Comparison of ENCODE assay signal across 8 mouse cellular contexts in the genomic region with DNA sequence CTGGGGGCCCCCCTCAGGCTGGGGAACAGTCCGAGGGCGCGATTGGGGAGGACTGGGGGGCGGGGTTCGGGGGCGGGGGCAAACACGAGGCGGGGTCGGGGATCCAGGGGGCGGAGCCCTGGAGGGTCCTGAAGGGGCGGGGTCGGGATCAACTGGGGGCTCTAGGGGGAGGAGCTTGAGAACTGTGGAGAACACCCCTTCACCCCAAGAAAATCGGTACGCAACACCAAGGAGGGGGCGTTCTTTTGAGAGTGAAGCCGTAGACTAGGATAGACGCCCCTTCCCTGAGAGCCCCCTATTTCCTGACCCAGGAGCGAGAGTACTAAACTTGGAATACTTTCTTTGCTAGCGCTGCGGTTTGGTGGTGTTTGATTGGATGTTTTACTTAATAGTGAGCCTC. TPM values are rescaled to one million over a fixed set of nuclear protein-coding genes. Genes with fewer than 3 reads are reported as not detected.
DNase-seq lines count a peak whose midpoint lies in the region; ATAC-seq and TF ChIP-seq lines count a peak whose summit lies in the region.

No protein-coding gene starts in this region.

- H3K27me3 ChIP-seq in lung, embryonic 14.5 days (ENCODE audit: insufficient read depth, low read length), result no peaks in the 10 kb centered on the region
- no peaks in the 10 kb centered on the region for H3K27me3 ChIP-seq in embryonic facial prominence, embryonic 13.5 days
- 0 out of 2 replicates have a peak, but pooled peaks cover 3% of the 10 kb centered on the region for H3K27me3 ChIP-seq in hindbrain, embryonic 16.5 days (replicated peaks; ENCODE audit: control insufficient read depth, insufficient read depth, low read length)
- H3K27me3 ChIP-seq in midbrain, embryonic 15.5 days (replicated peaks), result no peaks in the 10 kb centered on the region

- peak overlapping the region; percentile 56 for H3K4me3 ChIP-seq in lung, embryonic 14.5 days (ENCODE audit: low read depth, low read length)
- peak overlapping the region; percentile 53 for H3K4me3 ChIP-seq in embryonic facial prominence, embryonic 13.5 days
- H3K4me3 ChIP-seq in hindbrain, embryonic 16.5 days (ENCODE audit: low read length), result peak overlapping the region; percentile 60
- peak overlapping the region; percentile 56 for H3K4me3 ChIP-seq in midbrain, embryonic 15.5 days

- peaks cover 5% of the 10 kb centered on the region for H3K4me1 ChIP-seq in lung, embryonic 14.5 days (ENCODE audit: insufficient read depth)
- peaks cover 57% of the 10 kb centered on the region for H3K4me1 ChIP-seq in embryonic facial prominence, embryonic 13.5 days
- peaks cover 30% of the 10 kb centered on the region for H3K4me1 ChIP-seq in hindbrain, embryonic 16.5 days (ENCODE audit: control insufficient read depth, insufficient read depth, low read depth, low read length)
- H3K4me1 ChIP-seq in midbrain, embryonic 15.5 days, result peaks cover 49% of the 10 kb centered on the region

- peak; percentile 14 for ATAC-seq in lung, embryonic 14.5 days (ENCODE audit: insufficient read depth)
- ATAC-seq in embryonic facial prominence, embryonic 13.5 days (ENCODE audit: insufficient number of reproducible peaks, insufficient read depth, low FRiP score, low TSS enrichment, low read depth), result 0 out of 2 replicates have a peak, but pooled peaks have one; percentile 6
- peak; percentile 2 for ATAC-seq in hindbrain, embryonic 16.5 days
- peak; percentile 53 for ATAC-seq in midbrain, embryonic 15.5 days (replicated peaks)

- peak overlapping the region; percentile 72 for H3K4me2 ChIP-seq in lung, embryonic 14.5 days
- peak overlapping the region; percentile 66 for H3K4me2 ChIP-seq in embryonic facial prominence, embryonic 13.5 days
- H3K4me2 ChIP-seq in hindbrain, embryonic 16.5 days (ENCODE audit: low read length), result peak overlapping the region; percentile 57
- peak overlapping the region; percentile 74 for H3K4me2 ChIP-seq in midbrain, embryonic 15.5 days

- peaks cover 54% of the 10 kb centered on the region for H3K36me3 ChIP-seq in lung, embryonic 14.5 days (ENCODE audit: insufficient read depth)
- peaks cover 50% of the 10 kb centered on the region for H3K36me3 ChIP-seq in embryonic facial prominence, embryonic 13.5 days
- H3K36me3 ChIP-seq in hindbrain, embryonic 16.5 days (ENCODE audit: control insufficient read depth, insufficient read depth, low read length), result peaks cover 21% of the 10 kb centered on the region
- peaks cover 18% of the 10 kb centered on the region for H3K36me3 ChIP-seq in midbrain, embryonic 15.5 days (replicated peaks)

- DNase-seq in lung, embryonic 14.5 days, result peak; percentile 73
- DNase-seq in lung, postnatal 10 days, result no peak
- no peak for DNase-seq in T-cell, adult 2 months (ENCODE audit: low spot score)
- no peak for DNase-seq in frontal cortex, postnatal 25 days (ENCODE audit: low spot score in 2 of 2)
- no peak for DNase-seq in kidney, adult 18-20 months

- 2% methylated on average over 20 of the region's 20 CpGs for WGBS in lung, embryonic 14.5 days
- under 1% methylated on average over 18 of the region's 20 CpGs for WGBS in embryonic facial prominence, embryonic 13.5 days
- under 1% methylated on average over 20 of the region's 20 CpGs for WGBS in hindbrain, embryonic 16.5 days
- under 1% methylated on average over 14 of the region's 20 CpGs for WGBS in midbrain, embryonic 15.5 days

- H3K9ac ChIP-seq in lung, embryonic 14.5 days, result peak overlapping the region; percentile 62
- peak overlapping the region; percentile 64 for H3K9ac ChIP-seq in embryonic facial prominence, embryonic 13.5 days
- peak overlapping the region; percentile 75 for H3K9ac ChIP-seq in hindbrain, embryonic 16.5 days (ENCODE audit: low read depth, low read length)
- peak overlapping the region; percentile 45 for H3K9ac ChIP-seq in midbrain, embryonic 15.5 days

- TF ChIP-seq CTCF in lung, embryonic 14.5 days (IDR thresholded peaks at IDR 0.05; ENCODE audit: low read depth), result no peak

- H3K9me3 ChIP-seq in lung, embryonic 14.5 days (ENCODE audit: low read depth, low read length), result no peaks in the 10 kb centered on the region
- no peaks in the 10 kb centered on the region for H3K9me3 ChIP-seq in embryonic facial prominence, embryonic 13.5 days
- no peaks in the 10 kb centered on the region for H3K9me3 ChIP-seq in hindbrain, embryonic 16.5 days (ENCODE audit: control insufficient read depth, low read length)
- H3K9me3 ChIP-seq in midbrain, embryonic 15.5 days, result no peaks in the 10 kb centered on the region

- peak overlapping the region; percentile 85 for H3K27ac ChIP-seq in lung, embryonic 14.5 days (ENCODE audit: low read depth)
- H3K27ac ChIP-seq in embryonic facial prominence, embryonic 13.5 days, result peak overlapping the region; percentile 81
- peak overlapping the region; percentile 87 for H3K27ac ChIP-seq in hindbrain, embryonic 16.5 days (ENCODE audit: low read depth, low read length)
- H3K27ac ChIP-seq in midbrain, embryonic 15.5 days, result peak overlapping the region; percentile 87

RNA-seq across cellular contexts. Expression of a gene that starts 0.6 kb away (rescaled TPM):
- polyA plus RNA-seq in lung, embryonic 14.5 days (2014; fragmentation: Nextera tagmentation; extraction: Ambion mirVana), result 11.1 and 13.2 TPM in 2 replicates
- 15.4 and 17.6 TPM in 2 replicates for polyA plus RNA-seq in embryonic facial prominence, embryonic 13.5 days (2015; fragmentation: Nextera tagmentation; extraction: Ambion mirVana)
- polyA plus RNA-seq in hindbrain, embryonic 16.5 days (2015; fragmentation: Nextera tagmentation; extraction: Ambion mirVana), result 16.2 and 17.2 TPM in 2 replicates
- 18.1 and 18.3 TPM in 2 replicates for polyA plus RNA-seq in midbrain, embryonic 15.5 days (2015; fragmentation: Nextera tagmentation; extraction: Ambion mirVana)

RNA-seq across cellular contexts. Expression of a gene that starts 0.6 kb away (rescaled TPM):
- 30.1 and 31.4 TPM in 2 replicates for polyA plus RNA-seq in lung, embryonic 14.5 days (2014; fragmentation: Nextera tagmentation; extraction: Ambion mirVana)
- 26.6 and 31.9 TPM in 2 replicates for polyA plus RNA-seq in embryonic facial prominence, embryonic 13.5 days (2015; fragmentation: Nextera tagmentation; extraction: Ambion mirVana)
- 29.2 and 32.6 TPM in 2 replicates for polyA plus RNA-seq in hindbrain, embryonic 16.5 days (2015; fragmentation: Nextera tagmentation; extraction: Ambion mirVana)
- 23.6 and 28.6 TPM in 2 replicates for polyA plus RNA-seq in midbrain, embryonic 15.5 days (2015; fragmentation: Nextera tagmentation; extraction: Ambion mirVana)

RNA-seq across cellular contexts. Expression of a gene that starts 7.1 kb away (rescaled TPM):
- polyA plus RNA-seq in lung, embryonic 14.5 days (2014; fragmentation: Nextera tagmentation; extraction: Ambion mirVana), result 39.3 and 47.1 TPM in 2 replicates
- 57.7 and 58.9 TPM in 2 replicates for polyA plus RNA-seq in embryonic facial prominence, embryonic 13.5 days (2015; fragmentation: Nextera tagmentation; extraction: Ambion mirVana)
- polyA plus RNA-seq in hindbrain, embryonic 16.5 days (2015; fragmentation: Nextera tagmentation; extraction: Ambion mirVana), result 52.0 and 53.7 TPM in 2 replicates
- 59.4 and 61.1 TPM in 2 replicates for polyA plus RNA-seq in midbrain, embryonic 15.5 days (2015; fragmentation: Nextera tagmentation; extraction: Ambion mirVana)

RNA-seq across cellular contexts. Expression of a gene that starts 11.4 kb away (rescaled TPM):
- 0.32 TPM in 1 of 2 replicates, not detected in the other for polyA plus RNA-seq in lung, embryonic 14.5 days (2014; fragmentation: Nextera tagmentation; extraction: Ambion mirVana)
- 0.27 TPM in 1 of 2 replicates, not detected in the other for polyA plus RNA-seq in embryonic facial prominence, embryonic 13.5 days (2015; fragmentation: Nextera tagmentation; extraction: Ambion mirVana)
- 0.20 and 0.46 TPM in 2 replicates for polyA plus RNA-seq in hindbrain, embryonic 16.5 days (2015; fragmentation: Nextera tagmentation; extraction: Ambion mirVana)
- polyA plus RNA-seq in midbrain, embryonic 15.5 days (2015; fragmentation: Nextera tagmentation; extraction: Ambion mirVana), result 0.50 and 0.51 TPM in 2 replicates

RNA-seq across cellular contexts. Expression of a gene that starts 13.0 kb away (rescaled TPM):
- polyA plus RNA-seq in lung, embryonic 14.5 days (2014; fragmentation: Nextera tagmentation; extraction: Ambion mirVana), result 38.2 and 49.1 TPM in 2 replicates
- 61.2 and 63.7 TPM in 2 replicates for polyA plus RNA-seq in embryonic facial prominence, embryonic 13.5 days (2015; fragmentation: Nextera tagmentation; extraction: Ambion mirVana)
- 52.7 and 58.8 TPM in 2 replicates for polyA plus RNA-seq in hindbrain, embryonic 16.5 days (2015; fragmentation: Nextera tagmentation; extraction: Ambion mirVana)
- 60.9 and 61.1 TPM in 2 replicates for polyA plus RNA-seq in midbrain, embryonic 15.5 days (2015; fragmentation: Nextera tagmentation; extraction: Ambion mirVana)

Comparison
In these comparisons a context has a peak if more than half of its experiments do, and no peak if none do; other contexts are left out.
1. ATAC-seq: peak in every context shown above with its lines; median percentile 53 in midbrain, embryonic 15.5 days; 14 in lung, embryonic 14.5 days; 6 in embryonic facial prominence, embryonic 13.5 days; 2 in hindbrain, embryonic 16.5 days.